Mouse (Mus musculus): ENCODE results near the gene Ppp1ca.

Gene Ppp1ca

GRCm38 (mm10) chr19:4154437-4155222 is 37.2 kb upstream of the Ppp1ca start:
- no peak for DNase-seq (ENCODE audit: low spot score in 2 of 2)

GRCm38 (mm10) chr19:4155223-4156072 is 36.4 kb upstream of the Ppp1ca start:
- DNase-seq (ENCODE audit: low spot score in 2 of 2) = no peak

- DNase-seq (ENCODE audit: low spot score in 2 of 2) = no peak
Measured at GRCm38 (mm10) chr19:4156073-4156579, 35.7 kb upstream of the Ppp1ca start.

- no peak for DNase-seq (ENCODE audit: low spot score in 2 of 2)
Measured at GRCm38 (mm10) chr19:4156771-4157170, 35.1 kb upstream of the Ppp1ca start.

- no peak for DNase-seq (ENCODE audit: low spot score in 2 of 2)
Measured at GRCm38 (mm10) chr19:4159049-4159448, 32.8 kb upstream of the Ppp1ca start.

GRCm38 (mm10) chr19:4162646-4163542 is 29.0 kb upstream of the Ppp1ca start, which contains the start of gene Rps6kb2:
TSS of gene Rps6kb2 (minus strand) at chr19:4163354.
- peak; percentile 98 for DNase-seq (ENCODE audit: low spot score in 2 of 2)

- no peak for DNase-seq (ENCODE audit: low spot score in 2 of 2)
Measured at GRCm38 (mm10) chr19:4163543-4163887, 28.4 kb upstream of the Ppp1ca start.

- DNase-seq (ENCODE audit: low spot score in 2 of 2) = no peak
Measured at GRCm38 (mm10) chr19:4164100-4164499, 27.8 kb upstream of the Ppp1ca start.

GRCm38 (mm10) chr19:4164721-4165120 is 27.1 kb upstream of the Ppp1ca start:
- DNase-seq (ENCODE audit: low spot score in 2 of 2) = no peak

- no peak for DNase-seq (ENCODE audit: low spot score in 2 of 2)
Measured at GRCm38 (mm10) chr19:4166678-4167476, 25.0 kb upstream of the Ppp1ca start.

GRCm38 (mm10) chr19:4169378-4169784 is 22.5 kb upstream of the Ppp1ca start:
- DNase-seq (ENCODE audit: low spot score in 2 of 2) = peak; percentile 100

- no peak for DNase-seq (ENCODE audit: low spot score in 2 of 2)
Measured at GRCm38 (mm10) chr19:4169810-4170209, 22.1 kb upstream of the Ppp1ca start.

- no peak for DNase-seq (ENCODE audit: low spot score in 2 of 2)
Measured at GRCm38 (mm10) chr19:4170723-4171392, 21.0 kb upstream of the Ppp1ca start.

- DNase-seq (ENCODE audit: low spot score in 2 of 2) = no peak
Measured at GRCm38 (mm10) chr19:4171393-4172290, 20.2 kb upstream of the Ppp1ca start.

GRCm38 (mm10) chr19:4172925-4173324 is 18.9 kb upstream of the Ppp1ca start:
- DNase-seq (ENCODE audit: low spot score in 2 of 2) = no peak

- no peak for DNase-seq (ENCODE audit: low spot score in 2 of 2)
Measured at GRCm38 (mm10) chr19:4175368-4175947, 16.4 kb upstream of the Ppp1ca start, which contains the start of gene Carns1. TSS of gene Carns1 (minus strand) at chr19:4175479.

- no peak for DNase-seq (ENCODE audit: low spot score in 2 of 2)
Measured at GRCm38 (mm10) chr19:4180411-4180810, 11.5 kb upstream of the Ppp1ca start.

GRCm38 (mm10) chr19:4181892-4182291 is 10.0 kb upstream of the Ppp1ca start:
- peak; percentile 92 to 95 for DNase-seq (ENCODE audit: low spot score in 2 of 2)

GRCm38 (mm10) chr19:4183689-4184088 is 8.2 kb upstream of the Ppp1ca start:
- DNase-seq (ENCODE audit: low spot score in 2 of 2) = no peak

Measured in right cerebral cortex, postnatal 10 days (tissue).